Mouse (Mus musculus): ENCODE data around the gene Ntf5.

Gene Ntf5

GRCm38 (mm10) chr7:45405091-45406075, 8.1 kb upstream of the Ntf5 start, which contains the start of gene Kcna7:
Kcna7 (plus strand) TSS chr7:45405653.
- peak; percentile 86 for DNase-seq

- DNase-seq = peak; percentile 55
Measured at GRCm38 (mm10) chr7:45406157-45407156, 7.0 kb upstream of the Ntf5 start.

- no peak for DNase-seq
Measured at GRCm38 (mm10) chr7:45407836-45408235, 5.7 kb upstream of the Ntf5 start.

- no peak for DNase-seq
Measured at GRCm38 (mm10) chr7:45408351-45408750, 5.1 kb upstream of the Ntf5 start.

- no peak for DNase-seq
Measured at GRCm38 (mm10) chr7:45408949-45409348, 4.5 kb upstream of the Ntf5 start.

GRCm38 (mm10) chr7:45409497-45410163, 3.9 kb upstream of the Ntf5 start:
- no peak for DNase-seq

- no peak for DNase-seq
Measured at GRCm38 (mm10) chr7:45412421-45412820, 1.1 kb upstream of the Ntf5 start.

- DNase-seq = peak; percentile 30
Measured at GRCm38 (mm10) chr7:45413864-45414739, 607 bp downstream of the Ntf5 start.

- DNase-seq = no peak
Measured at GRCm38 (mm10) chr7:45414740-45415224, 1.3 kb downstream of the Ntf5 start.

GRCm38 (mm10) chr7:45415636-45416035, 2.1 kb downstream of the Ntf5 start:
- DNase-seq = peak; percentile 42

GRCm38 (mm10) chr7:45417962-45418492, 4.5 kb downstream of the Ntf5 start:
- DNase-seq = no peak

- DNase-seq = no peak
Measured at GRCm38 (mm10) chr7:45419859-45420614, 6.5 kb downstream of the Ntf5 start.

- DNase-seq = no peak
Measured at GRCm38 (mm10) chr7:45420615-45420919, 7.1 kb downstream of the Ntf5 start, which contains the start of gene Lhb. Lhb (plus strand) TSS chr7:45420820.

- DNase-seq = no peak
Measured at GRCm38 (mm10) chr7:45421194-45421593, 7.7 kb downstream of the Ntf5 start.

GRCm38 (mm10) chr7:45426556-45426955, 13.1 kb downstream of the Ntf5 start:
- DNase-seq = no peak

- no peak for DNase-seq
Measured at GRCm38 (mm10) chr7:45433835-45434202, 20.3 kb downstream of the Ntf5 start.

- peak; percentile 100 for DNase-seq
Measured at GRCm38 (mm10) chr7:45434203-45435015, 20.9 kb downstream of the Ntf5 start, which contains the start of gene Gys1. Gys1 (plus strand) TSS chr7:45434844.

GRCm38 (mm10) chr7:45435038-45435437, 21.5 kb downstream of the Ntf5 start:
- no peak for DNase-seq

GRCm38 (mm10) chr7:45436444-45436843, 22.9 kb downstream of the Ntf5 start:
- no peak for DNase-seq

All from thymus, postnatal 4 days (tissue).